Mouse (Mus musculus): ENCODE measurements around the gene Sptbn2.
A peak's percentile ranks its signal among the peaks of the same experiment; 100 is the strongest.

The Sptbn2 gene

GRCm38 (mm10) chr19:4772785-4773184, 61.8 kb downstream of the Sptbn2 start:
- DNase-seq (ENCODE audit: low spot score in 2 of 2): no peak

GRCm38 (mm10) chr19:4782891-4783290, 71.9 kb downstream of the Sptbn2 start:
- no peak for DNase-seq (ENCODE audit: low spot score in 2 of 2)

DNA sequence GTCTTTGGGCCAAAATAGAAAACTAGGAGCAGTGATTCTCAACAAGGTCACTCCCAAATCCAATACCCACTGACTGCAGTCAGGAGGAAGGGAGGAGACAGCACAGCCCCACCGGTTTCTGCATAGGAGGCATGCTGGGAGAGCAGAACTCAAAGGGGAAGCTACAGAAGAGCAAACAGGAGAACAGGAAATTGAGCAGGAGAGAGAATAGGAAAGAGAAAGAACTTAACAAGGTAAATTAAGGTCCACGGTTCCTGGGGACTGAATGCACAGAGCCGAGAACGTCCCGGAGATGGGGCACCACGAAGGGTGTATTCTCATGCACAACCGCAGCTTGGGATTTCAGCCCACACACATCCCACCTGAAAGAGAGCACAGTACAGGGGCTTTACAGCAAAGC, 74.2 kb downstream of the Sptbn2 start:
- no peak for DNase-seq (ENCODE audit: low spot score in 2 of 2)

- no peak for DNase-seq (ENCODE audit: low spot score in 2 of 2)
These were observed 75.3 kb downstream of the Sptbn2 start for GRCm38 (mm10) chr19:4786313-4786712.

GRCm38 (mm10) chr19:4793281-4793830, 82.4 kb downstream of the Sptbn2 start:
- DNase-seq (ENCODE audit: low spot score in 2 of 2): no peak

DNA sequence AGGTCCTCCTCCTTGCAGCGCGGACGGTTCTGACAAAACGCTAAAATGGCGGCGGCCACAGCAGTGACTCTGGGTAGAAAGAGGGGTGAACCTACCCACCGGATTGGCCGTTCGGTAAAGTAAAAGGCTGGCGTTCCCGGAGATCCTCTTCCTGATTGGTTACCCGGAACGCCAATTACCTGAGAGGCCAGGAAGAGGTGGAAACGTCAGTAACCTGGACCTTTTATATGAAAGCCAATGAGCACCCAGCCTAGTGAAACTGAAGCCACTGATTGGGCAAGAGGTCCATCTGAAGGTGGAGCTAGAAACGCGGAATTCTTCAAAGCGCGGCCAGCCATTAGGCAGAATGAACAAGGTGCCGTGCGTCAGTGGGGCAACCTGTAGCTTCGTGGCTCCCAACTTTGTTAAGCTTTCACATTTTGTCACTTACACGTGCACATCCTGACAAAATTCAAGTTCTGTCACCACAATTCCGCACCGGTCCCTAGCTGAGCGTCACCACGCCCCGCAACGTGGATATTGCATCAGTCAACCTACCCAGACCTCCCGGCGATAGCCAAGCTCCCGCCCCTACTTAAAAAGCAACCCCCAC, 83.0 kb downstream of the Sptbn2 start, which contains the start of gene Rbm4:
TSS of gene Rbm4 (minus strand) at position 71 of the 592 bp plus-strand sequence.
- DNase-seq (ENCODE audit: low spot score in 2 of 2): peak; percentile 95 to 97

- DNase-seq (ENCODE audit: low spot score in 2 of 2): no peak
These were observed 85.0 kb downstream of the Sptbn2 start for GRCm38 (mm10) chr19:4795929-4796328.

GRCm38 (mm10) chr19:4797846-4798245, 86.9 kb downstream of the Sptbn2 start:
- DNase-seq (ENCODE audit: low spot score in 2 of 2): no peak

DNA sequence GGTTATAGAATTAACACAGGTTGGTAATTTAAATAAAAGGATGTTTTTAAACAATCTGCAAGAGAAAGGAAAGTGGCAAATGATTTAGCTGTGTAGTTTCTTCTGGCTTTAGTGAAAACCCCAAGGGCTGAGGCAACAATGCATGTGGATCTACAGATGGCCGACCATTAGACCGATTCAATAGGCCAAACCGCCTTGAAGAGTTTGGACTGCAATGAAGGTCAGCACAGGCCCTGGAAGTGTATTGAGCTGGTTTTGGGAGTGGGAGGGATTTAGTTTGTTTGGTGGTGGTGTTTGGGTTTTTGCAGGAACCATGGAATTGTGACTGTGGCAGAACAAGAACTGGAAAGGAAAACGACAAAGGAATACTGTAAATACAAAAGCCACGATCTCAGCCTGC, 88.1 kb downstream of the Sptbn2 start:
- no peak for DNase-seq (ENCODE audit: low spot score in 2 of 2)

Measured in frontal cortex, postnatal 25 days (tissue).